In genomic region chr16:24438438-24438837, GRCm38 (mm10) we compare ENCODE assay signal across 23 mouse cellular contexts. TPM values are rescaled to one million over a fixed set of nuclear protein-coding genes. Genes with fewer than 3 reads are reported as not detected.
DNase-seq lines count a peak whose midpoint lies in the region; ATAC-seq and TF ChIP-seq lines count a peak whose summit lies in the region.
"Had no signal": no experiment of that assay in that cellular context is flagged by ENCODE, and none has a peak within 500 bp of the region (broad histone marks: within the 10 kb centered on the region; RNA-seq: fewer than 3 reads in every experiment).

No protein-coding gene starts in this region.

- TF ChIP-seq CTCF in thymus, adult 2 months (IDR thresholded peaks at IDR 0.05; ENCODE audit: borderline replicate concordance, control insufficient read depth, extremely low read depth, insufficient read depth, low read length, poor library complexity), result no peak
- no peak for TF ChIP-seq CTCF in hindbrain, postnatal 0 days (IDR thresholded peaks at IDR 0.05; ENCODE audit: low read depth)

- H3K27ac ChIP-seq in thymus, adult 2 months (ENCODE audit: control insufficient read depth, insufficient read depth, low read length), result no peak overlapping the region
- H3K27ac ChIP-seq in hindbrain, postnatal 0 days, result no peak overlapping the region
- H3K27ac ChIP-seq: embryonic facial prominence, embryonic 10.5 days; embryonic facial prominence, embryonic 15.5 days; forebrain, embryonic 13.5 days; heart, adult 2 months; hindbrain, embryonic 13.5 days; left cerebral cortex, adult 2 months; limb, embryonic 12.5 days; liver, embryonic 12.5 days had no signal

- H3K36me3 ChIP-seq in thymus, adult 2 months (ENCODE audit: control insufficient read depth, insufficient read depth, low read length), result no peaks in the 10 kb centered on the region
- H3K36me3 ChIP-seq in hindbrain, postnatal 0 days (ENCODE audit: insufficient read depth, low read length), result no peaks in the 10 kb centered on the region
- H3K36me3 ChIP-seq: embryonic facial prominence, embryonic 10.5 days; embryonic facial prominence, embryonic 15.5 days; G1E; heart, embryonic 12.5 days; hindbrain, embryonic 13.5 days; limb, embryonic 12.5 days; liver, embryonic 12.5 days had no signal

- 95% methylated on average over 4 of the region's 4 CpGs for whole genome bisulfite sequencing in thymus, adult 2 months
- WGBS in hindbrain, postnatal 0 days, result 78% methylated on average over 4 of the region's 4 CpGs

- no peak overlapping the region for H3K4me3 ChIP-seq in thymus, adult 2 months (ENCODE audit: control insufficient read depth, insufficient read depth, low read length)
- no peak overlapping the region for H3K4me3 ChIP-seq in hindbrain, postnatal 0 days (ENCODE audit: low read length)
- H3K4me3 ChIP-seq: embryonic facial prominence, embryonic 10.5 days; embryonic facial prominence, embryonic 15.5 days; forebrain, embryonic 13.5 days; heart, adult 2 months; heart, embryonic 12.5 days; hindbrain, embryonic 13.5 days; left cerebral cortex, adult 2 months; limb, embryonic 12.5 days; liver, embryonic 12.5 days had no signal

- no peak for ATAC-seq in hindbrain, postnatal 0 days
- ATAC-seq: forebrain, embryonic 13.5 days; liver, embryonic 12.5 days; liver, postnatal 0 days had no signal

- H3K4me1 ChIP-seq in thymus, adult 2 months (replicated peaks; ENCODE audit: control insufficient read depth, insufficient read depth, low read length), result peaks cover 24% of the 10 kb centered on the region
- peaks cover 16% of the 10 kb centered on the region for H3K4me1 ChIP-seq in hindbrain, postnatal 0 days (ENCODE audit: insufficient read depth, low read length)

- no peaks in the 10 kb centered on the region for H3K27me3 ChIP-seq in thymus, adult 2 months (ENCODE audit: control insufficient read depth, insufficient read depth, low read length)
- no peaks in the 10 kb centered on the region for H3K27me3 ChIP-seq in hindbrain, postnatal 0 days (ENCODE audit: insufficient read depth, low read length)
- H3K27me3 ChIP-seq: embryonic facial prominence, embryonic 15.5 days; forebrain, embryonic 13.5 days; heart, embryonic 12.5 days; hindbrain, embryonic 13.5 days; limb, embryonic 12.5 days; liver, embryonic 12.5 days had no signal

- H3K9me3 ChIP-seq in hindbrain, postnatal 0 days (ENCODE audit: low read length), result no peaks in the 10 kb centered on the region
- H3K9me3 ChIP-seq: embryonic facial prominence, embryonic 10.5 days; embryonic facial prominence, embryonic 15.5 days; forebrain, embryonic 13.5 days; heart, embryonic 12.5 days; hindbrain, embryonic 13.5 days; limb, embryonic 12.5 days; liver, embryonic 12.5 days had no signal

- peak; percentile 63 for DNase-seq in kidney, adult 11 months
- DNase-seq in kidney, postnatal 10 days, result no peak
- DNase-seq in thymus, postnatal 4 days, result peak; percentile 6
- DNase-seq in thymus, adult 2 months, result no peak
- DNase-seq in kidney, postnatal 25 days, result peak; percentile 40 to 71
- no peak for DNase-seq in hindbrain, postnatal 0 days (ENCODE audit: low spot score)
- no peak for DNase-seq in cerebellum, postnatal 36 days
- DNase-seq: adrenal gland, adult 8-10 months; cerebellum, postnatal 14 days; heart, postnatal 4 days; liver, postnatal 0 days; lung, postnatal 36 days had no signal

- no peak overlapping the region for H3K4me2 ChIP-seq in hindbrain, postnatal 0 days (ENCODE audit: low read depth, low read length)
- H3K4me2 ChIP-seq: embryonic facial prominence, embryonic 15.5 days; forebrain, embryonic 13.5 days; heart, embryonic 12.5 days; hindbrain, embryonic 13.5 days; limb, embryonic 12.5 days; liver, embryonic 12.5 days; midbrain, embryonic 11.5 days had no signal

- no peak overlapping the region for H3K9ac ChIP-seq in hindbrain, postnatal 0 days (replicated peaks; ENCODE audit: low read length)
- H3K9ac ChIP-seq: embryonic facial prominence, embryonic 15.5 days; forebrain, embryonic 13.5 days; heart, embryonic 12.5 days; hindbrain, embryonic 13.5 days; limb, embryonic 12.5 days; liver, embryonic 12.5 days; liver, postnatal 0 days had no signal

- no peak for TF ChIP-seq POLR2A in thymus, adult 2 months (IDR thresholded peaks at IDR 0.05; ENCODE audit: control insufficient read depth, extremely low read depth, insufficient read depth, low read length, poor library complexity)

RNA-seq across cellular contexts. Expression of gene Lpp, which starts 45.1 kb away (rescaled TPM):
- polyA plus RNA-seq in thymus, adult 2 months (2012; rRNA removed), result 14.1 and 15.0 TPM in 2 replicates
- 11.4 and 13.1 TPM in 2 replicates for total RNA-seq in hindbrain, postnatal 0 days (2014; rRNA removed)
- 8.4 and 8.8 TPM in 2 replicates for polyA plus RNA-seq in hindbrain, postnatal 0 days (2015; fragmentation: Nextera tagmentation; extraction: Ambion mirVana)
- polyA plus RNA-seq: G1E had no signal

Comparison
In these comparisons a context has a peak if more than half of its experiments do, and no peak if none do; other contexts are left out.
1. DNase-seq: peak in kidney, adult 11 months (single experiment), thymus, postnatal 4 days (single experiment) and kidney, postnatal 25 days (2 of 2); none in kidney, postnatal 10 days (single experiment), thymus, adult 2 months (single experiment), hindbrain, postnatal 0 days (single experiment) and cerebellum, postnatal 36 days (0 of 2).